Mouse (Mus musculus) right cerebral cortex, postnatal 10 days (tissue): ENCODE measurements around the gene Cmah.

Source experiments
- DNase-seq, 2 experiments: peaks; one replicate each; pipeline ENCODE4 v3.0.0; 2021; ENCODE audit warnings: low spot score in 2 of 2

The Cmah gene

GRCm38 (mm10) chr13:24513717-24514116 is 186.5 kb downstream of the Cmah start:
- DNase-seq: no peak

DNA sequence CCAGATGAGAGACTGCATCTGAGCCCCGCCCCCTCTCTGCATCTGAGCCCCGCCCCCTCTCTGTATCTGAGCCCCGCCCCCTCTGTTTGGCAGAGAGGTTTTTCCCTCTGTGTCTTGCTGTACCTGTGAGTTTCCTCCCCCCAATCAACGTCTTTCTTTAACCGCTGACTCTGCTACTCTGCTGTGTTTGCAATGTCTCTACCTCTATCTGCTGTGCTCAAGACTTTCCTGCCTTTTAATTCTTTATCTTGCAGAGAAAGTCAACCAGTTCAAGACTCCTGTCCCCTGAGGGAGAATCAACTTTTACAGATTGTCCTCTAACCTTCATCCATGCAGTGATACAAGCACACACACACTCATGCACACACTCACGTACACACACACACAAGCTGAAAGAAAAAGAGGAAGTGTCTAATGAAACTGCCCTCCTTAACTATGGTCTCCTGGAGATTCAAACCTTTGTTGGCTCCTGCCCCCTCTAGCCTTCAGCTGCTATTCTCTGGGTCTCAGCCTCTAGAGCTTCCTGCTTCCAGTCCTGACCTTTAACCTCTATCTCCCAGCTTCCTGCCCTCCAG is 188.0 kb downstream of the Cmah start:
- DNase-seq: no peak

- no peak for DNase-seq
These were observed 190.6 kb downstream of the Cmah start for GRCm38 (mm10) chr13:24517757-24518156.

DNA sequence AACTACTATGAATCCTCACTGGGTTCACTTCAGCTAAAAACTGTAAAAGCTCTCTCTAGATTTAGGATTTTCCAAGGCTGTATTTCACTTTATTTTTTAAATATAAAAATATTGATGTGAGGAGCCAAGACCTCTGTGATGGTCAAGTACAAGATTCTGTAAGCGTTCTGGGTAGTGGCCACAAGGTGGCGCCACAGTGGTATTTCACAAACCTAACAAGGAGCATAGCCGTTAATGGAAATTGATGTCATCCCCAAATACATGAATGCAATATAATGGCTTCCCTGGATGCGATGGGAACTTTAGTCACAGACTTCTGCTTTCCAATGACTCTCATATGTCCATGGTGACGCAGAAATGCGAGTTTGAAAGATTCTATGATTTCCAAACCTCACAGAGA is 191.7 kb downstream of the Cmah start:
- peak in 1 of 2 experiments; percentile 39 for DNase-seq

DNA sequence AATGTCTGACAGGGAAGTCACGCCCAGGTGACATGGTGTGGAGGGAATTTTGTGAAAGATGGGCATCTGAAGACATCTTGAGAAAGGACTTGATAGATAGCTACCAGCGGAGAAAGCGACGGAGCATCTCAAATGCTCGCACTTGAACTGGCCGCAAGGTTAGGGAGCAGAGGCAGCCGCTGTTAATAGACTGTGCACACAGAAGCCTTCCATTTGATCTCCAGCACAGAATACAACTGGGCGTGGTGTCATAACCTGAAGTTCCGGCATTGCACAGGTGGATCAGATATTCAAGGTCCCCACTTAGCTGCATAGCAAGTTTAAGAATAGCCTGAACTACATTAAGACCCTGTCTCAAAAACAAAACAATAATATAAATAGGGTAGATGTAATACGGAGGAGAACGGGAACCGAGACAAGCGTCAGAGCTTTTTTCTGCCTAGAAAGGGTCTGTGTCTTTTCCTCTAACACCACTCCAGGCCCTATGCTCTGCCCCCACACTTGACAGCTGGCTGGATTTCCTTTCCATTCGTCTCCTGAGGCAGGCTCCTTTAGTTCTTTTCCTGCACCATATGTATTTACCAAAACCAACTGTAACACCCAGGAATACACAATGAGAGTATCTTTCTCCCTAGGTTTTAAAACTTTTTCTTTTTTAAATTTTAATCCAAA is 192.9 kb downstream of the Cmah start:
- DNase-seq: no peak

DNA sequence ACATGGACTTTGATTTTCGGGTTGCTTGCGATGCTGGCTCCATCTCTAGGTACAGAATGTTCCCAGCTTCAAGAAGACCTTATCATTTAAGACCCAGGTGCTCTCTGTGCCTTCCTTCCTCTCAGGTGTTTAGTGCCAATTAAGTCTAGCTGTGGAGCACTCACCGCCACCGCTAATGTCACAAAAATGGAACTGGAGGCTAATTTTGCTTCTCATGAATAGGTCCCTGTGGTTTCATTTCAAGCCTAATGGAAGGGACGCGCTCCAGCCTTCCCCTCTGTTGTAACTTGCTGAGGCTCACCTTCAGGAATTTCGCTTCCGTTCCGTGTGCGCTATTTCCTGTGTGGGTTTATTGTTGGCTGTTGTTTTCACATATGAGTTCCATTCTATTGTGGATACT is 193.6 kb downstream of the Cmah start:
- no peak for DNase-seq

GRCm38 (mm10) chr13:24521446-24522342 is 194.5 kb downstream of the Cmah start:
- DNase-seq: peak; percentile 83 to 91

GRCm38 (mm10) chr13:24522343-24522837 is 195.2 kb downstream of the Cmah start:
- DNase-seq: no peak

GRCm38 (mm10) chr13:24523587-24524221 is 196.5 kb downstream of the Cmah start:
- DNase-seq: no peak

DNA sequence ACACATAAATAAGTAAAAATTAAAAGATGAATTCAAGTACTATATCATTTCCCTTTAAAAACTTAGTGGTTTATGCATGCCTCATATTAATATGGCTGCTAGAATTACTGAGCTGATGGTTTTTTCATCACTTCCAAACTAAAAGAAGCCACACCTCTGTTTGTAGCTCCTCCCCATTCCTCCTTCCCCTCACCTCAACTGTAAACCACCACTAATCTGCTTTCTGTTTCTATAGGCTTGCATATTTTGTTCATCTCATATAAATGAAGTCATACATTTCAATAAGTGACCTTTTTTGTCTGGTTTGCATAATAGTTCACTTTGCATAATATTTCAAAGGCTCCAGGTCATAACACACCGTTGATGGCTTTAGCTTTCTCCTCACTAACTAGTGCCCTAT is 197.3 kb downstream of the Cmah start:
- no peak for DNase-seq

GRCm38 (mm10) chr13:24525551-24525950 is 198.3 kb downstream of the Cmah start:
- no peak for DNase-seq

DNA sequence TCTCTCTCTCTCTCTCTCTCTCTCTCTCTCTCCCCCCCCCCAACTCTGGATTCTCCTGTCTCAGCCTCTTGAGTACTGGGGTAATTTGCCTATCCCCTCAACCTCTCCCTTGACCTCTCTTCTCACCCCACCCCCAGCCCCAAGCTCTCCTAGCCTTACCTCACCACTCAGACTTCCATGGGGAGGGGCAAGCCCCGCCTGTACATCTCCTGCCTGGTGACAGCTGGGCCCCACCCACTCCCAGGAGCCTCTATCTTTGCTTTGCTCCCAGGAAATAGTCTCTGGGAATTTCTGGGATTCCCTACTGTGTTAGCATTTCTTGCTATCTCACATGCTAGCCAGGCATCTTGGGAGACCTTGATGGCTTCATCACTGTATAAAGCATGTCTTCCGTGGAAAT is 199.7 kb downstream of the Cmah start:
- no peak for DNase-seq
